Mouse (Mus musculus) embryonic facial prominence, embryonic 13.5 days (tissue): ENCODE measurements around the gene Cactin. TPM values are rescaled to one million over a fixed set of nuclear protein-coding genes. Genes with fewer than 3 reads are reported as not detected.

Source experiments
- ATAC-seq: fragments of 200-750 bp; cut with Nextera tagmentation; 2 replicates; pipeline ENCODE4 v1.8.0; 2017; ENCODE audit warnings: low read depth; ENCODE audit not compliant: insufficient number of reproducible peaks, insufficient read depth, low FRiP score, low TSS enrichment
- H3K27ac ChIP-seq: fragments of 300-500 bp; sonication (generic); 2 replicates; pipeline ENCODE4 v1.5.1; 2015; ENCODE audit warnings: moderate library complexity, mild to moderate bottlenecking, inconsistent platforms
- H3K27me3 ChIP-seq: fragments of 300-500 bp; sonication (generic); 2 replicates; pipeline ENCODE4 v1.6.1; 2015; ENCODE audit warnings: mild to moderate bottlenecking, inconsistent platforms
- H3K36me3 ChIP-seq: fragments of 300-500 bp; sonication (generic); 2 replicates; pipeline ENCODE4 v1.6.1; 2015; ENCODE audit warnings: mild to moderate bottlenecking, inconsistent platforms
- H3K4me1 ChIP-seq: fragments of 300-500 bp; sonication (generic); 2 replicates; pipeline ENCODE4 v1.6.1; 2015; ENCODE audit warnings: inconsistent platforms
- H3K4me2 ChIP-seq: fragments of 300-500 bp; sonication (generic); 2 replicates; pipeline ENCODE4 v1.6.1; 2015; ENCODE audit warnings: moderate library complexity, mild to moderate bottlenecking, inconsistent platforms
- H3K4me3 ChIP-seq: fragments of 300-500 bp; sonication (generic); 2 replicates; pipeline ENCODE4 v1.5.1; 2015; ENCODE audit warnings: mild to moderate bottlenecking, inconsistent platforms
- H3K9ac ChIP-seq: fragments of 300-500 bp; sonication (generic); 2 replicates; pipeline ENCODE4 v1.6.1; 2015; ENCODE audit warnings: mild to moderate bottlenecking, inconsistent platforms
- H3K9me3 ChIP-seq: fragments of 300-500 bp; sonication (generic); 2 replicates; pipeline ENCODE4 v1.6.1; 2016; ENCODE audit warnings: inconsistent platforms
- WGBS: fragments of 180-500 bp; shearing (Covaris S2); methylation state at CpG from one replicate; pipeline ENCODE4 v1.1.7; 2015; ENCODE audit warnings: mixed read lengths; 5-methylcytosine and 5-hydroxymethylcytosine counted together
- microRNA-seq: library from miRNA; unstranded; fragments of <30 nt; microRNA quantifications from one replicate; pipeline ENCODE4, GENCODE M21; 2016
- polyA plus RNA-seq: library from polyadenylated mRNA; unstranded; fragments of >200 nt; fragmentation: Nextera tagmentation; extraction: Ambion mirVana; gene quantifications from 2 replicates; pipeline ENCODE4 v1.2.1, GENCODE M21; 2015

Gene Cactin
- polyA plus RNA-seq, 1 experiment from 2014 or later = 46.9 TPM

DNA sequence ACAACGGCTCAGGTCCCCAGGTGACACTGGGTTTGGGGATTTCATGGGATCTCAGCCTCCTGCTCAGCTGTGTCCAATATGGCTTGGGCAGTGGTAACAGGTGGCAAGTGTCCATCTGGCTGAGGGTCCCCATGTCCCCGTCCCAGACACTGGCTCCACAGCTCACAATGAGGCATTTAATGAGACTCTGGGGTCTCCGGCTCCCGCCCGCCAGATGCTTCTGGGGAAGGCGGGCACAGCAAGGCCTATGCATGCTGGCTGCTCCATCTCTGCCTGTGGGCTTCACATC, 46.2 kb downstream of the Cactin start:
- no peak for ATAC-seq
- H3K27ac ChIP-seq = no peak overlapping the region
- H3K9me3 ChIP-seq = no peaks in the 10 kb centered on the region
- H3K4me2 ChIP-seq = no peak overlapping the region
- peaks cover 74% of the 10 kb centered on the region for H3K36me3 ChIP-seq
- H3K4me1 ChIP-seq = peaks cover 27% of the 10 kb centered on the region
- 84% methylated on average over 6 of the region's 6 CpGs for WGBS
- peaks cover 39% of the 10 kb centered on the region for H3K27me3 ChIP-seq
- no peak overlapping the region for H3K9ac ChIP-seq
- no peak overlapping the region for H3K4me3 ChIP-seq

DNA sequence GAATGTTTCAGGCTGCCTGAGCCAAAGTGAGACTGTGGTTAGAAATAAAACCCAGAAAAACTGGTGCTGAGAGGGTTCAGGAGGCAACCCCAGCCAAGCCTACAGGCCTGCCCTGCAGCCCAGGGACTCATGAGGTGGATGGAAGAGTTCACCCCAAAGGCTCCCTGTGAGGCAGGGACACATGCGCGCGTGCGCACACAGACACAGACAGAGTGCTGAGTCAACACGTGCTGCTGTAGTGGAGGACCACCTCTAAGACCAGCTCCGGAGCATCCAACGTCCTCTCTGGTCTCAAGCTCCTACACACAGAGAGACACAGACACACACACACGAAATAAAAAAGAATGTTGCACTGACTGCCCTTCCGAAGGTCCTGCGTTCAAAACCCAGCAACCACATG, 54.4 kb downstream of the Cactin start:
- H3K4me2 ChIP-seq = no peak overlapping the region
- peaks cover 55% of the 10 kb centered on the region for H3K36me3 ChIP-seq
- H3K4me1 ChIP-seq = peaks cover 39% of the 10 kb centered on the region
- no peak overlapping the region for H3K27ac ChIP-seq
- no peak overlapping the region for H3K4me3 ChIP-seq
- no peak overlapping the region for H3K9ac ChIP-seq
- ATAC-seq = no peak
- 92% methylated on average over 10 of the region's 10 CpGs for WGBS
- no peaks in the 10 kb centered on the region for H3K27me3 ChIP-seq
- H3K9me3 ChIP-seq = no peaks in the 10 kb centered on the region

Small RNA genes within 50 kb of the gene (microRNA-seq; reads per million reads assigned to microRNA genes)
- 7.2 reads per million, percentile 24 among the genes with 10 or more reads in this experiment for gene Mir3057

Other genes with a start within 250 kb of the Cactin start
- 0.53 and 1.5 TPM in 2 replicates for gene Creb3l3, start 222.2 kb upstream of the Cactin start, polyA plus RNA-seq
- gene Map2k2, start 215.2 kb upstream of the Cactin start, polyA plus RNA-seq = 196 and 213 TPM in 2 replicates
- 27.0 and 27.9 TPM in 2 replicates for gene Zbtb7a, start 185.9 kb upstream of the Cactin start, polyA plus RNA-seq
- 58.1 and 60.9 TPM in 2 replicates for gene Pias4, start 153.2 kb upstream of the Cactin start, polyA plus RNA-seq
- gene Eef2, start 144.5 kb upstream of the Cactin start, polyA plus RNA-seq = 622 and 633 TPM in 2 replicates
- gene Dapk3, start 138.1 kb upstream of the Cactin start, polyA plus RNA-seq = 57.1 and 60.1 TPM in 2 replicates
- not detected in 2 replicates for gene 4930442H23Rik, start 137.3 kb upstream of the Cactin start, polyA plus RNA-seq
- gene Nmrk2, start 119.1 kb upstream of the Cactin start, polyA plus RNA-seq = not detected in 2 replicates
- 1.3 and 1.8 TPM in 2 replicates for gene Atcay, start 90.3 kb upstream of the Cactin start, polyA plus RNA-seq
- 11.8 and 12.0 TPM in 2 replicates for gene Zfr2, start 87.9 kb upstream of the Cactin start, polyA plus RNA-seq
- 7.0 and 7.4 TPM in 2 replicates for gene Matk, start 68.2 kb upstream of the Cactin start, polyA plus RNA-seq
- gene Mrpl54, start 54.2 kb upstream of the Cactin start, polyA plus RNA-seq = 197 and 202 TPM in 2 replicates
- gene Apba3, start 54.1 kb upstream of the Cactin start, polyA plus RNA-seq = 61.9 and 67.9 TPM in 2 replicates
- 5.0 and 7.2 TPM in 2 replicates for gene Tjp3, start 29.5 kb upstream of the Cactin start, polyA plus RNA-seq
- 56.0 and 57.6 TPM in 2 replicates for gene Pip5k1c, start 28.1 kb upstream of the Cactin start, polyA plus RNA-seq
- 7.1 and 7.3 TPM in 2 replicates for gene Tbxa2r, start 7.6 kb downstream of the Cactin start, polyA plus RNA-seq
- 0.13 TPM in 1 of 2 replicates, not detected in the other for gene Gipc3, start 22.2 kb downstream of the Cactin start, polyA plus RNA-seq
- gene Hmg20b, start 29.4 kb downstream of the Cactin start, polyA plus RNA-seq = 109 and 113 TPM in 2 replicates
- gene Mfsd12, start 36.4 kb downstream of the Cactin start, polyA plus RNA-seq = 10.7 and 11.0 TPM in 2 replicates
- 1.0 and 1.2 TPM in 2 replicates for gene 4930404N11Rik, start 44.7 kb downstream of the Cactin start, polyA plus RNA-seq
- 102 and 119 TPM in 2 replicates for gene Fzr1, start 57.4 kb downstream of the Cactin start, polyA plus RNA-seq
- 67.8 and 71.8 TPM in 2 replicates for gene Dohh, start 63.3 kb downstream of the Cactin start, polyA plus RNA-seq
- 4.1 and 5.0 TPM in 2 replicates for gene Gm48551, start 63.4 kb downstream of the Cactin start, polyA plus RNA-seq
- gene Gm48552, start 67.9 kb downstream of the Cactin start, polyA plus RNA-seq = 1.2 and 1.5 TPM in 2 replicates
- 3.1 and 7.1 TPM in 2 replicates for gene Smim24, start 71.9 kb downstream of the Cactin start, polyA plus RNA-seq
- gene Nfic, start 134.5 kb downstream of the Cactin start, polyA plus RNA-seq = 87.0 and 96.1 TPM in 2 replicates
- 2.1 and 2.5 TPM in 2 replicates for gene Celf5, start 161.6 kb downstream of the Cactin start, polyA plus RNA-seq
- 82.3 and 87.9 TPM in 2 replicates for gene Ncln, start 175.3 kb downstream of the Cactin start, polyA plus RNA-seq
- 0.25 and 0.31 TPM in 2 replicates for gene S1pr4, start 179.0 kb downstream of the Cactin start, polyA plus RNA-seq
- 2.0 and 2.1 TPM in 2 replicates for gene Gna15, start 203.1 kb downstream of the Cactin start, polyA plus RNA-seq
- gene Gna11, start 224.1 kb downstream of the Cactin start, polyA plus RNA-seq = 84.2 and 90.1 TPM in 2 replicates
- 464 and 465 TPM in 2 replicates for gene Aes, start 238.4 kb downstream of the Cactin start, polyA plus RNA-seq